Mouse (Mus musculus) limb, embryonic 15.5 days (tissue): ENCODE data around the gene Nbas. TPM values are rescaled to one million over a fixed set of nuclear protein-coding genes. Genes with fewer than 3 reads are reported as not detected.

Experiments
- ATAC-seq: fragments of 200-750 bp; cut with Nextera tagmentation; 2 replicates; pipeline ENCODE4 v1.8.0; 2017; ENCODE audit warnings: low read depth, moderate TSS enrichment; ENCODE audit not compliant: insufficient number of reproducible peaks, low FRiP score, low TSS enrichment
- H3K27ac ChIP-seq: fragments of 300-500 bp; sonication (generic); 2 replicates; pipeline ENCODE4 v1.5.1; 2015; ENCODE audit warnings: moderate library complexity, mild to moderate bottlenecking, inconsistent platforms
- H3K27me3 ChIP-seq: fragments of 300-500 bp; sonication (generic); 2 replicates; pipeline ENCODE4 v1.6.1; 2015; ENCODE audit warnings: inconsistent platforms
- H3K36me3 ChIP-seq: fragments of 300-500 bp; sonication (generic); 2 replicates; pipeline ENCODE4 v1.6.1; 2015; ENCODE audit warnings: inconsistent platforms
- H3K4me1 ChIP-seq: fragments of 300-500 bp; sonication (generic); 2 replicates; pipeline ENCODE4 v1.6.1; 2015; ENCODE audit warnings: inconsistent platforms
- H3K4me2 ChIP-seq: fragments of 300-500 bp; sonication (generic); 2 replicates; pipeline ENCODE4 v1.6.1; 2015; ENCODE audit warnings: mild to moderate bottlenecking, inconsistent platforms
- H3K4me3 ChIP-seq: fragments of 300-500 bp; sonication (generic); 2 replicates; pipeline ENCODE4 v1.5.1; 2015; ENCODE audit warnings: mild to moderate bottlenecking, inconsistent platforms
- H3K9ac ChIP-seq: fragments of 300-500 bp; sonication (generic); 2 replicates; pipeline ENCODE4 v1.6.1; 2015; ENCODE audit warnings: inconsistent platforms
- H3K9me3 ChIP-seq: fragments of 300-500 bp; sonication (generic); 2 replicates; pipeline ENCODE4 v1.6.1; 2016; ENCODE audit warnings: inconsistent platforms
- WGBS: fragments of 180-500 bp; shearing (Covaris S2); methylation state at CpG from one replicate; pipeline ENCODE4 v1.1.7; 2015; 5-methylcytosine and 5-hydroxymethylcytosine counted together
- polyA plus RNA-seq: library from polyadenylated mRNA; unstranded; fragments of >200 nt; fragmentation: Nextera tagmentation; extraction: Ambion mirVana; gene quantifications from 2 replicates; pipeline ENCODE4 v1.2.1, GENCODE M21; 2015

Gene Nbas
- 13.0 and 14.0 TPM in 2 replicates for polyA plus RNA-seq

DNA sequence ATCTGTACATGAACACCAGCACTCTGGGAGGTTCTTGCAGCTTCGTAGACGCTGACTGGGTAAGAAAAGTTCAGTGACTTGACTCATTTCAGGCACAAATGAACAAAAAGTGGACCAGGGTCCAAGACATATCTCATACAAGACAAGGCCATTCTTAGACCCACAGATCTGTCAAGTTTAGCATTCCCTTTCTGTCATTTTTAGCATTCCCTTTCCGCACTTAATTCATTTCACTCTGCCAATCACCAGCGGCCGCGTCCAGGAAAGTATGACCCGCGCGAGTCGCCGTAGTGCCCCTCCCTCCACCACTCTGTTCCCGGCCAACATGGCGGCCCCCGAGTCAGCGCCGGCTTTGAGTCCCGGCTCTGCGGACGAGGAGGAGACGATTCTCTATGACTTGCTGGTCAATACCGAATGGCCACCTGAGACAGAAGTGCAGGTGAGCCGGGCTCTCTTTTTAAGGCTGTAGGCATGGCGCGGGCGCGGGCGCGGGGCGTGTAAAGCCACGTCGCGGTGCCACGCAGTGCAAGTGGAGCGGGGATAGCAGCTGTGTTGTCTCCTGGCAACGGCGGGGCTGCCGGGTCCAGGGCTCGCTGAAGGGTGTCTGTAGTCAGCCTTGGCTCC lies at the start of gene Nbas:
Nbas (plus strand) TSS at position 308 of the 624 bp plus-strand sequence.
- Histone ChIP-seq H3K9ac (peak within 1 kb of the TSS; percentile 52), H3K4me1 (peaks cover 7% of the 10 kb centered on the region; the same call in 1 of the 2 replicates), H3K27ac (peak within 1 kb of the TSS; percentile 48; the same call in 1 of the 2 replicates), H3K9me3 (no peaks in the 10 kb centered on the region), H3K4me2 (peak within 1 kb of the TSS; percentile 62), H3K4me3 (peak within 1 kb of the TSS; percentile 71), H3K36me3 (peaks cover under 1% of the 10 kb centered on the region; the same call in 1 of the 2 replicates), H3K27me3 (no peaks in the 10 kb centered on the region)
- peak; percentile 76; the same call in 1 of the 2 replicates for ATAC-seq
- WGBS: 4% methylated on average over 38 of the region's 38 CpGs

DNA sequence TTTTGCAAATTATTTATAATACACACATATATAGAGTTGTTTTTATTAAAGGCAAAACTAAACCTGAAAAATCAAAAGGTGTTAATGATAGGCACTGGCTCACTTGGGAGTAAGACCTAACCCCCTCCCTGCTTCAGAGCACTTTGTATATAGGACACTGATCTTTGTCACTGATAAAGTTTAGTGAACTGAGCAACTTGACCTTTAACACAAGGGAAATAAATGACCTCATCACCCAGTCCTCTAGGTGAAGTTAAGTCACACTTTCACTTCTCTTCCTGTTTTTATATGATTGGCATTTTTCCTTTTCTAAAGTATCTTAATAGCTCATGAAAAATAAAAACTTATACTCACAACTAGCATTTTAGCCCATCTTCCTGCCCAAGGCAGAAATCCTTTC lies 26.5 kb upstream of the Nbas start:
- H3K4me3 ChIP-seq: no peak overlapping the region
- no peaks in the 10 kb centered on the region for H3K4me1 ChIP-seq
- no peak overlapping the region for H3K4me2 ChIP-seq
- H3K27ac ChIP-seq: no peak overlapping the region
- H3K9ac ChIP-seq: no peak overlapping the region
- peaks cover 45% of the 10 kb centered on the region for H3K36me3 ChIP-seq
- no peak for ATAC-seq
- no peaks in the 10 kb centered on the region for H3K27me3 ChIP-seq
- no peaks in the 10 kb centered on the region for H3K9me3 ChIP-seq

DNA sequence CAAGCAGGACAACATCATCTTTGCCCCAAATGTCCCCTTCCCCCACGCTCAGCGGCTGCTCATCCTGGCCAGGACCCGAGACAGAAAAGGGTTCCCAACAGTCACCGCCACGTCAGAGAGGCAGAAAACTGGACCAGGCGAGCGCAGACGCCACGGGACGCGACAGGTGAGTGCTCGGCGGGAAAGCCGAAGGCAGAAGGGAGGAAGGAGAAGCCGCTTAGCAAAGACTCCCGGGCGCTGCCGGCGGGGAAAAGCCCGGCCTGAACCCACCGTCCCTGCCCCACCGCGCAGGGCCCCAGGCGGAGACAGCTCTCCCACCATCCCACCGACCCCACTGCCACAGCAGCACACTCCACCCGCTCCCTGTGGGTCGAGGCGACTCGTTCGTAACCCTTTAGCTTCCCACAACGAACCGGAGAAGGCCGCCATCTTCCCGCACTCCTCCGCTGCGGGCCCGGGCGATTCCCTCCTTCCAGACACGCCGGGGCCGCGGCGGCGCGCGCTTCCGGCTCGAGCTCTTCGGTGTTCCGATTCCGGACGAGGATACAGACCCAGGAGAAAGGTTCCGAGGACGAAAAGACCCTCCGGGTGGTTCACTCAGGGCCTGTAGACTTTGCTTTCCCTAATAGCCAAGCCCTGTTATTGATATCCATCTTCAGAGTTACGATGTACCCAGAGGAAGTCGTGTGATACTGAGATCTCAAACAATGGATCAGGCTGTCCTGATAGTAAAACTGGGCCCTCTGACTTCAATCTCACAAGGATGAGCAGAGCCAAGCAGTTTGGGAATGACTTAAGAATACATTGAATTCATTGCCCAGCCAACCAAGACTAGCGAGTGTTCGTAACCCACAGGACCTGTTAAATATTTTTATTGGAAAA lies 20.0 kb upstream of the Nbas start, which contains the start of gene Ddx1:
Ddx1 (minus strand) TSS at position 523 of the 882 bp plus-strand sequence.
- Histone ChIP-seq H3K36me3 (peaks cover 3% of the 10 kb centered on the region; the same call in 1 of the 2 replicates), H3K9me3 (no peaks in the 10 kb centered on the region), H3K9ac (peak within 1 kb of the TSS; percentile 92), H3K27me3 (no peaks in the 10 kb centered on the region), H3K4me2 (peak within 1 kb of the TSS; percentile 53), H3K4me3 (peak within 1 kb of the TSS; percentile 87), H3K4me1 (peaks cover 6% of the 10 kb centered on the region), H3K27ac (peak within 1 kb of the TSS; percentile 85)
- peak; percentile 65 for ATAC-seq
- WGBS: 3% methylated on average over 58 of the region's 59 CpGs

DNA sequence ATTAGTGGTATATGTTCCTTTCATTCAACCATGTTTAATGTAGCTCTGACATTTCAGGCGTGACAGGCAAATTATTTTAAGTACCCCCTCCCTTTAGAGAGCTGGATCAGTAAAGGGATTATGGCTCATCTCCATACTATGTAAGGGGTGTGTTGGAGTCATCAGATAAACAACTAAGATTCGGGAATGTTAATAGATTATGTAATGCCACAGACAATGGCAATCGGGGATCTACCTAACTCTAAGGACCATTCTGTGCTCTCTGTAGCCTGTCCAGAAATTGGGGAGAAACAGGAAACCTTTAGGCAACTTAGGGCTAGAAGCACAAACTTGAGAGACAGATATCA lies 19.4 kb upstream of the Nbas start:
- peak overlapping the region; percentile 85 for H3K27ac ChIP-seq
- H3K4me3 ChIP-seq: peak overlapping the region; percentile 87
- no peak overlapping the region; the same call in 1 of the 2 replicates for H3K9ac ChIP-seq
- H3K4me2 ChIP-seq: peak overlapping the region; percentile 53
- no peak for ATAC-seq
- 0 out of 2 replicates have a peak, but pooled peaks cover under 1% of the 10 kb centered on the region for H3K36me3 ChIP-seq
- H3K9me3 ChIP-seq: no peaks in the 10 kb centered on the region
- 90% methylated on average over 3 of the region's 3 CpGs for WGBS
- no peaks in the 10 kb centered on the region for H3K27me3 ChIP-seq
- H3K4me1 ChIP-seq: peaks cover 6% of the 10 kb centered on the region

DNA sequence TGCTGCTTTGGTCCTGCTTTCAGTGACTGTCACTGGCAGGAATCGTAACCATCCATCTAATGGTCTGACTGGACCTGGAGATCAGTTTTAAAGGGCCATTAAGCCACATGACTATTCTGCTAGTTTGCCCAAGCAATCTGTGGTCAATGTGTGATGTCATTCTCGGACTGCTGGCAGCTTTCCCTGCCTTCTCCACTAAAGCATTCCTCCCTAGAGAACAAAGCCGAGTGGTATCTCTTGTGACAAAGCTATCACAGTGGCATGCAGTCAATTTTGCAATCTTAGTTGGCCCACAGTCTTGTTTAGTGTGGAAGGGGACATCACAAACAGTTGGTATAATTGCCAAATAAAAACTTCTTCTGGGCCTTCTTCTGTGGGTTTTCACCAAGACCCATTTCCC lies 13.9 kb upstream of the Nbas start:
- no peak overlapping the region for H3K9ac ChIP-seq
- no peak for ATAC-seq
- H3K36me3 ChIP-seq: no peaks in the 10 kb centered on the region
- no peak overlapping the region for H3K4me2 ChIP-seq
- H3K27me3 ChIP-seq: no peaks in the 10 kb centered on the region
- no peaks in the 10 kb centered on the region for H3K9me3 ChIP-seq
- no peak overlapping the region for H3K27ac ChIP-seq
- 38% methylated on average over 3 of the region's 3 CpGs for WGBS
- H3K4me3 ChIP-seq: no peak overlapping the region
- no peaks in the 10 kb centered on the region for H3K4me1 ChIP-seq

DNA sequence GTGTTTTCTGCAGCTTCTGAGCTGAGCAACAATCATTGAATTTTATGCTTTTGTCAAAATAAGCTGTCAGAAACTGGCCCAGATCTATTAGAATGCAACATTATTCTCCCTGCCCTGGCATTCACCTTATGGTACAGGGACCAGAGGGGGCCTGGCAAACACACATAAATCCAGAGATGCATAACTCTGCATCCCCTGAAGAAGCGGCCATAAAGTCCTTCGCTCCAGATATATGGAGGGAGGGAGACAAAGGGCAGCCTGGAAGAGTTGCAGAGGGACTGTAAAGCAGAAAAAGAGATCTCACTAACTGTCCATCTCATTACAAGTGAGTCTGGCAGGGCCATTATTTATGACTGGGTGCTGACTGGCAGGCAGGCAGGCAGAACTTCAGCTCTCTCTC lies 13.2 kb upstream of the Nbas start:
- H3K4me3 ChIP-seq: no peak overlapping the region
- no peak overlapping the region for H3K9ac ChIP-seq
- no peak for ATAC-seq
- H3K9me3 ChIP-seq: no peaks in the 10 kb centered on the region
- 66% methylated on average over 2 of the region's 2 CpGs for WGBS
- no peak overlapping the region for H3K4me2 ChIP-seq
- H3K27me3 ChIP-seq: no peaks in the 10 kb centered on the region
- no peak overlapping the region for H3K27ac ChIP-seq
- no peaks in the 10 kb centered on the region for H3K4me1 ChIP-seq
- no peaks in the 10 kb centered on the region for H3K36me3 ChIP-seq

DNA sequence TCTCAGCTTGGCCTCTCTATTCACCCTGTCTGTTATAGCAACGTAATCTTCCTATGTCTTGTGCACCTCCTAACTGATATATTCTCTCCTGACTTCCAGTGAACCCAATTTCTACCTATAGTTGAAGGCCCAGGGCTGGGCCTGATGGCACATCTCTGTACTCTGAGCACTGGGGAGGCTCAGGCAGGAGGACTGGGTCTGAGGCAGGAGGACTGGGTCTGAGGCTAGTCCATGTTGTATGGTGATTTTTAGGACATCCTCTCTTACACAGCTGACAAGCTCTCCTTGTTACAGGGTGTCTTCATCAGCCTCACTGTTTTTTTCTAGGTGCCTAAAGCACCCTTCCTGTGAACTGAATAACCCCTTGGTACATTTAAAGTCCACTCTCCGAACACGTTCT lies 521 bp upstream of the Nbas start:
- WGBS: 54% methylated on average over 3 of the region's 3 CpGs
- no peak for ATAC-seq
- Histone ChIP-seq H3K27me3 (no peaks in the 10 kb centered on the region), H3K9ac (no peak overlapping the region), H3K4me2 (peak overlapping the region; percentile 62; the same call in 1 of the 2 replicates), H3K9me3 (no peaks in the 10 kb centered on the region), H3K4me1 (peaks cover 7% of the 10 kb centered on the region; the same call in 1 of the 2 replicates), H3K36me3 (no peaks in the 10 kb centered on the region; the same call in 1 of the 2 replicates), H3K27ac (no peak overlapping the region), H3K4me3 (peak overlapping the region; percentile 71)

DNA sequence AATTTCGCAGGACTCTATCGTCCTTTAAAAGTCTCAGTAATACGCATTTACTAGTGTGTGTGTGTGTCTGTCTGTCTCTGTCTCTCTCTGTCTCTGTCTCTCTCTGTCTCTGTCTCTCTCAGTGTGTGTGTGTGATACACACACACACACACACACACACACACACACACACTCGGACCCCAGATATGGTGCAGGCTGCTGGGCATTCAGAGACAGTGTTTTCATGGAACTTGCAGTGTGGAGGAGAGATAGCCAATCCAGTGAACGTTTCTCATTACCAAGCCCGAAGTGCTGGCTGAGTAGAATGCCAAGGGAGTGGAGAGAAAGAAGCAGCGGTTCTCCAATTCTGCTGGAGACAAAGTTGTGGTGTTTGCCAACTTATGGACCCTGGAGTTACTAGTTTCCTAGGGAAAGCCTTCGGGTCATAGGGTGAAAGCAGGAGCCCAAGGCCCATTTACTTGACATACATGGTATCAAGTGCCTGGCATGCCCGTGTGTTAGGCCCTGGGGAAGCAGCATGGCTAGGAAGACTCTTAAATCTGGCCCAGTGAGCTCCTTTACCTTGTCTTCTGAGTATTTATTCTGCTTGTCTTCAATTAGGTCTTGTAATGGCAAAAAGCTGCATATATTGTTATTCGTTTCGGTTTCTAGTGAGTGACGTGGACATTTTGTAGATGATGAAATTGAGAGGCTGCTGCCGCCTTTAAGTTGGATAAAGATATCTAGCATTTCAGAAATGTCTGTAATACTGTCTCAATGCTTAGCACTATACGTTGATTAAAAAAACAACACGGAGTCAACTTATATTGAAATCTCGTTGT lies 847 bp downstream of the Nbas start:
- no peaks in the 10 kb centered on the region for H3K9me3 ChIP-seq
- peak overlapping the region; percentile 52 for H3K9ac ChIP-seq
- H3K4me1 ChIP-seq: peaks cover 7% of the 10 kb centered on the region; the same call in 1 of the 2 replicates
- no peak for ATAC-seq
- peak overlapping the region; percentile 62 for H3K4me2 ChIP-seq
- H3K27me3 ChIP-seq: no peaks in the 10 kb centered on the region
- peaks cover 8% of the 10 kb centered on the region for H3K36me3 ChIP-seq
- WGBS: 46% methylated on average over 16 of the region's 16 CpGs
- H3K27ac ChIP-seq: peak overlapping the region; percentile 48; the same call in 1 of the 2 replicates
- H3K4me3 ChIP-seq: peak overlapping the region; percentile 71

DNA sequence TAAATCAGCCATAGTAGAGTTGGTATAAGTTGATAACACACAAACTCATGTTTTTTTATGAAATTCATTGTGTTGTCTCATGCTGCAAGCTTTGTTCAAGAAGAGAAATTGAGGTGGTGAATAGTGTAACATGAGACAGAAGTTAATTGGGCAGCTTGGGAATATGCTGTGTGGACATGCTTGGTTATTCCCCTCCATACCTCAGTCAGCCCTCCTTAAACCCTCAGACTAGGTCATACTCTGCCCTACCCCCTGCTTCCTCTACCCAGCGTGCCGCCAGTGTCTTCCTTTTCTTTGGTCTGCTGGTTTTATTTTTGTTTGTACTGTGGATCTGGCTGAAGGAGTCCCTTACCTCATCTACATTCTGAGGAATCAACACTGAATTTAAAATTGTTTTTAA lies 22.5 kb downstream of the Nbas start:
- H3K27me3 ChIP-seq: no peaks in the 10 kb centered on the region

DNA sequence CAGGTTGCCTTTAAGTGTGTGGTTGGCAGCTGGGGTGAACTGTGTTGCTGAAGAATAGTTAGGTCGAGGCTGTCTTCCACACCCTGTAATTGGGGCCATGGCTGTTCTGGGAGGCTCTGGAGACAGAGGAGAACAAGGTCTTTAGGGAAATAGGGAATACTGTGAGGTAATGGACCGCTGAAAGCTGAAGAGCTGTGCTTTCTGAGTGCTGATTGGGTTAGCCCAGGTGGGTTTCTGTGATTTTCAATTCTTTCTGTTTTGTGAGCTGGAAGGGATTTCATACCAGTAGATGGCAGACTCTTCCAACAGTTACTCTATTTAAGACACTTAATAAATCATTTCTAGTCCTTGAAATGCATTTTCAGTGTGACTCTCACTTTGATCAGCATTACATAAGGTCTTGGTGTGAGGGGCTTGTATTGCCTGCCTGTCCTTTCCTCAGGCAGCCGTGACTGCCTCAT lies 24.5 kb downstream of the Nbas start:
- H3K4me3 ChIP-seq: no peak overlapping the region
- no peak for ATAC-seq
- no peaks in the 10 kb centered on the region for H3K9me3 ChIP-seq
- H3K36me3 ChIP-seq: peaks cover 19% of the 10 kb centered on the region; the same call in 1 of the 2 replicates
- H3K4me1 ChIP-seq: no peaks in the 10 kb centered on the region
- H3K9ac ChIP-seq: no peak overlapping the region
- no peak overlapping the region for H3K27ac ChIP-seq
- WGBS: 32% methylated on average over 3 of the region's 3 CpGs
- H3K27me3 ChIP-seq: no peaks in the 10 kb centered on the region
- no peak overlapping the region for H3K4me2 ChIP-seq

More for the DNA sequence above, 22.5 kb downstream of the Nbas start:
- Histone ChIP-seq H3K9me3 (no peaks in the 10 kb centered on the region), H3K9ac (no peak overlapping the region), H3K4me3 (no peak overlapping the region), H3K4me2 (no peak overlapping the region), H3K36me3 (peaks cover 21% of the 10 kb centered on the region; the same call in 1 of the 2 replicates), H3K4me1 (no peaks in the 10 kb centered on the region), H3K27ac (no peak overlapping the region)
- WGBS: 88% methylated on average over 2 of the region's 2 CpGs
- ATAC-seq: no peak

DNA sequence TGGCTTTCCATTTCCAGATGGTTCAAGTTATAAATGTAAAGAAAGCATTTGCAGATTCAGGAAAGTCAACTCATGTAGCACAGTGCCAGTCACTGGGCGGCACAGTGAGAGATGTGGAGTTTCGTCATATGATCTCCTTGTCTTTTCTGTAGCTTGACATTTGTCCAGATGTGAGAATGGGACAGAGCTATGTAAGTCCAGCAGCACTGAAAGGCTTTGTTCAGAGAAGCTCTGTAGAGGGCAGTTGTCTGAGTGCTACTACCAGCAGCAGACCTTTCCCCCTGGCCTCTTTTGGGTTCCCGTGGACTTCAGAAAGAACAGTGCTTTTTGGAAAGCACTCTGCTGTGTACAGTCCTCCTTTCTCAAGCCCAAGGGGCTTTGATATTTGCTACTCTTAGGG lies 34.1 kb downstream of the Nbas start:
- H3K4me2 ChIP-seq: no peak overlapping the region
- no peak overlapping the region for H3K9ac ChIP-seq
- no peaks in the 10 kb centered on the region for H3K9me3 ChIP-seq
- peaks cover 19% of the 10 kb centered on the region for H3K36me3 ChIP-seq
- ATAC-seq: no peak
- no peak overlapping the region for H3K27ac ChIP-seq
- no peaks in the 10 kb centered on the region for H3K27me3 ChIP-seq
- no peaks in the 10 kb centered on the region for H3K4me1 ChIP-seq
- WGBS: 71% methylated on average over 3 of the region's 3 CpGs
- H3K4me3 ChIP-seq: no peak overlapping the region
